Mouse (Mus musculus): ENCODE measurements around the gene Crnkl1. TPM values are rescaled to one million over a fixed set of nuclear protein-coding genes. Genes with fewer than 3 reads are reported as not detected.
"Not testable (repeated sequence)": the region's sequence is repeated elsewhere in the genome, so short reads cannot be mapped to it uniquely, and the experiment has no call there.

The Crnkl1 gene
- total RNA-seq, 2 experiments from 2014 or later: 26.4 to 27.4 TPM

GRCm38 (mm10) chr2:145936975-145937374, 2.2 kb upstream of the Crnkl1 start:
- DNase-seq (ENCODE audit: low spot score in 2 of 2): no peak

GRCm38 (mm10) chr2:145920941-145921650, 13.7 kb downstream of the Crnkl1 start:
- DNase-seq (ENCODE audit: low spot score in 2 of 2): no peak

- DNase-seq (ENCODE audit: low spot score in 2 of 2): not testable (repeated sequence)
Observed at GRCm38 (mm10) chr2:145905884-145906283, 28.9 kb downstream of the Crnkl1 start.

- DNase-seq (ENCODE audit: low spot score in 2 of 2): no peak
Observed at GRCm38 (mm10) chr2:145905156-145905555, 29.7 kb downstream of the Crnkl1 start.

GRCm38 (mm10) chr2:145903983-145904616, 30.7 kb downstream of the Crnkl1 start:
- DNase-seq (ENCODE audit: low spot score in 2 of 2): no peak

GRCm38 (mm10) chr2:145903061-145903901, 31.5 kb downstream of the Crnkl1 start:
- peak; percentile 76 to 78 for DNase-seq (ENCODE audit: low spot score in 2 of 2)

GRCm38 (mm10) chr2:145901861-145902260, 33.0 kb downstream of the Crnkl1 start, which contains the start of gene Naa20:
Naa20 (plus strand) TSS chr2:145902099.
- DNase-seq (ENCODE audit: low spot score in 2 of 2): no peak

GRCm38 (mm10) chr2:145900318-145900717, 34.5 kb downstream of the Crnkl1 start:
- DNase-seq (ENCODE audit: low spot score in 2 of 2): not testable (repeated sequence)

GRCm38 (mm10) chr2:145898106-145898505, 36.7 kb downstream of the Crnkl1 start:
- no peak for DNase-seq (ENCODE audit: low spot score in 2 of 2)

GRCm38 (mm10) chr2:145893756-145894155, 41.1 kb downstream of the Crnkl1 start:
- no peak for DNase-seq (ENCODE audit: low spot score in 2 of 2)

- DNase-seq (ENCODE audit: low spot score in 2 of 2): no peak
Observed at GRCm38 (mm10) chr2:145890571-145890970, 44.2 kb downstream of the Crnkl1 start.

GRCm38 (mm10) chr2:145888766-145889480, 45.9 kb downstream of the Crnkl1 start:
- no peak for DNase-seq (ENCODE audit: low spot score in 2 of 2)

GRCm38 (mm10) chr2:145887937-145888765, 46.7 kb downstream of the Crnkl1 start:
- no peak for DNase-seq (ENCODE audit: low spot score in 2 of 2)

GRCm38 (mm10) chr2:145884913-145885785, 49.7 kb downstream of the Crnkl1 start:
- no peak for DNase-seq (ENCODE audit: low spot score in 2 of 2)

- no peak for DNase-seq (ENCODE audit: low spot score in 2 of 2)
Observed at GRCm38 (mm10) chr2:145884036-145884912, 50.5 kb downstream of the Crnkl1 start.

GRCm38 (mm10) chr2:145882398-145882797, 52.4 kb downstream of the Crnkl1 start:
- no peak for DNase-seq (ENCODE audit: low spot score in 2 of 2)

GRCm38 (mm10) chr2:145881932-145882331, 52.9 kb downstream of the Crnkl1 start:
- DNase-seq (ENCODE audit: low spot score in 2 of 2): no peak
